Comparison of ENCODE assay signal across 15 mouse cellular contexts in genomic region chr5:122189115-122189514, GRCm38 (mm10).
"Had no signal": no experiment of that assay in that cellular context is flagged by ENCODE, and none has a peak within 500 bp of the region (broad histone marks: within the 10 kb centered on the region; RNA-seq: fewer than 3 reads in every experiment).

No protein-coding gene starts in this region.

- DNase-seq: lung, adult 18-20 months; lung, embryonic 14.5 days; lung, postnatal 10 days; lung, postnatal 4 days; midbrain, embryonic 14.5 days; right cerebral cortex, postnatal 14 days; thymus, adult 2 months; thymus, postnatal 25 days; thymus, postnatal 4 days had no signal

- ATAC-seq: midbrain, embryonic 16.5 days had no signal

- H3K4me3 ChIP-seq: midbrain, embryonic 10.5 days; midbrain, embryonic 12.5 days; neural tube, embryonic 12.5 days; stomach, embryonic 15.5 days had no signal

- H3K27ac ChIP-seq: midbrain, embryonic 10.5 days; midbrain, embryonic 12.5 days; neural tube, embryonic 12.5 days; stomach, embryonic 15.5 days; stomach, postnatal 0 days had no signal
